Mouse (Mus musculus) neural tube, embryonic 14.5 days (tissue): ENCODE results near the gene Cptp. TPM values are rescaled to one million over a fixed set of nuclear protein-coding genes. Genes with fewer than 3 reads are reported as not detected.

ENCODE experiments used
- ATAC-seq: fragments of 200-750 bp; cut with Nextera tagmentation; 2 replicates; pipeline ENCODE4 v1.8.0; 2017; ENCODE audit warnings: low read depth, mild to moderate bottlenecking, moderate TSS enrichment, moderate library complexity
- H3K27ac ChIP-seq: fragments of 300-500 bp; sonication (generic); 2 replicates; pipeline ENCODE4 v1.5.1; 2014; ENCODE audit warnings: low read depth, mild to moderate bottlenecking, control low read depth, low read length, moderate library complexity, mixed read lengths
- H3K27me3 ChIP-seq: fragments of 300-500 bp; sonication (generic); 2 replicates; pipeline ENCODE4 v1.6.1; 2014; ENCODE audit warnings: low read length; ENCODE audit not compliant: control insufficient read depth, insufficient read depth
- H3K36me3 ChIP-seq: fragments of 300-500 bp; sonication (generic); 2 replicates; pipeline ENCODE4 v1.6.1; 2014; ENCODE audit warnings: low read length, mixed read lengths; ENCODE audit not compliant: control insufficient read depth, insufficient read depth
- H3K4me1 ChIP-seq: fragments of 300-500 bp; sonication (generic); 2 replicates; pipeline ENCODE4 v1.6.1; 2014; ENCODE audit warnings: low read length; ENCODE audit not compliant: control insufficient read depth, insufficient read depth
- H3K4me2 ChIP-seq: fragments of 300-500 bp; sonication (generic); 2 replicates; pipeline ENCODE4 v1.6.1; 2014; ENCODE audit warnings: mild to moderate bottlenecking, low read depth, low read length, control low read depth
- H3K4me3 ChIP-seq: fragments of 300-500 bp; sonication (generic); 2 replicates; pipeline ENCODE4 v1.5.1; 2014; ENCODE audit warnings: low read depth, low read length, control low read depth, mixed read lengths
- H3K9ac ChIP-seq: fragments of 300-500 bp; sonication (generic); replicated peaks from 2 replicates; pipeline ENCODE4 v1.6.1; 2014; ENCODE audit warnings: low read depth, mild to moderate bottlenecking, control low read depth, low read length, mixed read lengths
- H3K9me3 ChIP-seq: fragments of 300-500 bp; sonication (generic); 2 replicates; pipeline ENCODE4 v1.6.1; 2016; ENCODE audit warnings: low read length; ENCODE audit not compliant: control insufficient read depth
- WGBS: fragments of 180-500 bp; shearing (Covaris S2); extraction: QIAGEN DNeasy Blood & Tissue Kit; methylation state at CpG from one replicate; pipeline ENCODE4 v1.1.7; 2014; 5-methylcytosine and 5-hydroxymethylcytosine counted together
- polyA plus RNA-seq: library from polyadenylated mRNA; unstranded; fragments of >200 nt; fragmentation: Nextera tagmentation; extraction: Ambion mirVana; gene quantifications from 2 replicates; pipeline ENCODE4 v1.2.1, GENCODE M21; 2014

Cptp gene
- polyA plus RNA-seq, 1 experiment from 2014 or later = 31.8 TPM

- Histone ChIP-seq H3K36me3 (peaks cover 35% of the 10 kb centered on the region), H3K9ac (peak within 1 kb of the TSS; percentile 96), H3K27ac (peak within 1 kb of the TSS; percentile 99), H3K27me3 (no peaks in the 10 kb centered on the region), H3K9me3 (no peaks in the 10 kb centered on the region), H3K4me2 (peak within 1 kb of the TSS; percentile 98), H3K4me1 (peaks cover 34% of the 10 kb centered on the region), H3K4me3 (peak within 1 kb of the TSS; percentile 92)
- peak; percentile 83 for ATAC-seq
- WGBS = under 1% methylated on average over 52 of the region's 52 CpGs
These were observed 22.3 kb upstream of the Cptp start, which contains the start of the genes Pusl1 and Acap3 for GRCm38 (mm10) chr4:155891551-155892001. Gene Pusl1 (minus strand): TSS chr4:155891781. Gene Acap3 (plus strand): TSS chr4:155891822.

GRCm38 (mm10) chr4:155891011-155891471 lies 21.8 kb upstream of the Cptp start:
- peaks cover 34% of the 10 kb centered on the region for H3K4me1 ChIP-seq
- H3K4me2 ChIP-seq = peak overlapping the region; percentile 98
- peak overlapping the region; percentile 92 for H3K4me3 ChIP-seq
- H3K9me3 ChIP-seq = no peaks in the 10 kb centered on the region
- peak overlapping the region; percentile 34; the same call in 1 of the 2 replicates for H3K27ac ChIP-seq
- H3K36me3 ChIP-seq = peaks cover 35% of the 10 kb centered on the region
- peak overlapping the region; percentile 96 for H3K9ac ChIP-seq
- whole genome bisulfite sequencing = under 1% methylated on average over 34 of the region's 34 CpGs
- ATAC-seq = no peak
- H3K27me3 ChIP-seq = no peaks in the 10 kb centered on the region

- peak overlapping the region; percentile 20; the same call in 1 of the 2 replicates for H3K4me2 ChIP-seq
- H3K27ac ChIP-seq = no peak overlapping the region
- H3K4me3 ChIP-seq = no peak overlapping the region
- WGBS = 85% methylated on average over 5 of the region's 5 CpGs
- no peak overlapping the region for H3K9ac ChIP-seq
- no peaks in the 10 kb centered on the region for H3K27me3 ChIP-seq
- peaks cover 46% of the 10 kb centered on the region for H3K36me3 ChIP-seq
- no peak for ATAC-seq
- peaks cover 21% of the 10 kb centered on the region for H3K4me1 ChIP-seq
- H3K9me3 ChIP-seq = no peaks in the 10 kb centered on the region
These were observed 20.1 kb upstream of the Cptp start for GRCm38 (mm10) chr4:155889316-155889715.

- H3K9me3 ChIP-seq = no peaks in the 10 kb centered on the region
- H3K4me1 ChIP-seq = peaks cover 10% of the 10 kb centered on the region
- H3K4me2 ChIP-seq = no peak overlapping the region
- peaks cover 53% of the 10 kb centered on the region for H3K36me3 ChIP-seq
- H3K27ac ChIP-seq = no peak overlapping the region
- ATAC-seq = no peak
- H3K27me3 ChIP-seq = no peaks in the 10 kb centered on the region
- no peak overlapping the region for H3K9ac ChIP-seq
- no peak overlapping the region for H3K4me3 ChIP-seq
- 93% methylated on average over 9 of the region's 9 CpGs for WGBS
These were observed 18.9 kb upstream of the Cptp start for GRCm38 (mm10) chr4:155888181-155888580.

- Histone ChIP-seq H3K27me3 (no peaks in the 10 kb centered on the region), H3K9me3 (no peaks in the 10 kb centered on the region), H3K4me3 (no peak overlapping the region), H3K9ac (no peak overlapping the region), H3K4me2 (no peak overlapping the region), H3K36me3 (peaks cover 55% of the 10 kb centered on the region), H3K27ac (no peak overlapping the region), H3K4me1 (peaks cover 10% of the 10 kb centered on the region)
- no peak for ATAC-seq
- WGBS = 91% methylated on average over 10 of the region's 10 CpGs
These were observed 18.4 kb upstream of the Cptp start for GRCm38 (mm10) chr4:155887674-155888073.

GRCm38 (mm10) chr4:155886330-155886729 lies 17.1 kb upstream of the Cptp start:
- H3K36me3 ChIP-seq = peaks cover 55% of the 10 kb centered on the region
- H3K27me3 ChIP-seq = no peaks in the 10 kb centered on the region
- H3K27ac ChIP-seq = no peak overlapping the region
- H3K9me3 ChIP-seq = no peaks in the 10 kb centered on the region
- H3K4me1 ChIP-seq = peaks cover 10% of the 10 kb centered on the region
- H3K4me3 ChIP-seq = no peak overlapping the region
- no peak overlapping the region for H3K9ac ChIP-seq
- over 99% methylated on average over 5 of the region's 5 CpGs for WGBS
- no peak overlapping the region for H3K4me2 ChIP-seq
- no peak for ATAC-seq

- Histone ChIP-seq H3K36me3 (peaks cover 44% of the 10 kb centered on the region), H3K9ac (no peak overlapping the region), H3K4me3 (no peak overlapping the region), H3K9me3 (no peaks in the 10 kb centered on the region), H3K4me1 (no peaks in the 10 kb centered on the region), H3K27me3 (no peaks in the 10 kb centered on the region), H3K27ac (no peak overlapping the region), H3K4me2 (no peak overlapping the region)
- WGBS = 84% methylated on average over 3 of the region's 3 CpGs
- ATAC-seq = no peak
These were observed 14.3 kb upstream of the Cptp start for GRCm38 (mm10) chr4:155883587-155883986.

GRCm38 (mm10) chr4:155871404-155871803 lies 2.2 kb upstream of the Cptp start:
- ATAC-seq = no peak
- Histone ChIP-seq H3K4me1 (peaks cover 14% of the 10 kb centered on the region; the same call in 1 of the 2 replicates), H3K36me3 (peaks cover 33% of the 10 kb centered on the region), H3K27me3 (no peaks in the 10 kb centered on the region), H3K27ac (no peak overlapping the region), H3K9me3 (no peaks in the 10 kb centered on the region), H3K4me3 (no peak overlapping the region), H3K4me2 (no peak overlapping the region), H3K9ac (no peak overlapping the region)
- 95% methylated on average over 7 of the region's 7 CpGs for WGBS

GRCm38 (mm10) chr4:155868614-155869298 lies 484 bp downstream of the Cptp start:
- H3K27ac ChIP-seq = no peak overlapping the region; the same call in 1 of the 2 replicates
- H3K4me3 ChIP-seq = peak overlapping the region; percentile 69
- ATAC-seq = peak; percentile 60

More at GRCm38 (mm10) chr4:155868614-155869298, 484 bp downstream of the Cptp start:
- no peaks in the 10 kb centered on the region for H3K9me3 ChIP-seq
- WGBS = 12% methylated on average over 22 of the region's 22 CpGs
- H3K27me3 ChIP-seq = no peaks in the 10 kb centered on the region
- peaks cover 14% of the 10 kb centered on the region; the same call in 1 of the 2 replicates for H3K4me1 ChIP-seq
- H3K9ac ChIP-seq = peak overlapping the region; percentile 72
- peak overlapping the region; percentile 89 for H3K4me2 ChIP-seq
- peaks cover 27% of the 10 kb centered on the region for H3K36me3 ChIP-seq
